Mouse (Mus musculus): ENCODE measurements around the gene Olfml2a. TPM values are rescaled to one million over a fixed set of nuclear protein-coding genes. Genes with fewer than 3 reads are reported as not detected.

Olfml2a gene
- polyA plus RNA-seq, 1 experiment from 2014 or later: 5.1 TPM

DNA sequence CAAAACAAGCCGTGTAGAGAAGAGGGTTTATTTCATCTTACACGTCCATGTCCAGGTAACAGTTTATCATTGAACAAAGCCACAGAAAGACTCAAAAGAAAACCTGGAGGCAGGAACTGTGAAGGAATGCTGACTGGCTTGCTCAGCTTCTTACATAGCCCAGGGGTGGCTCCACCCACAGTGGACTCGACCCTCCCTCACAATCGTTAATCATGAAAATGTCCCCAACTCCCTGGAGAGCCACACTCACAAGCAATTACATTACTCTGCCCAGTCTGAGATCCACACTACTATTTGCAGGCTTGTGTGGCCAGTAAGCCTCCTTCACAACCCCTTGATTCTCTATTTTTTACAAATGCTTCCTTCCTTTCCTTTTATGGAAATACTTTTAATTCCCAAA lies 32.4 kb downstream of the Olfml2a start:
- 38% methylated on average over 4 of the region's 4 CpGs for WGBS
- ATAC-seq (ENCODE audit: extremely low read depth, insufficient number of reproducible peaks, low FRiP score, low TSS enrichment): no peak
- Histone ChIP-seq H3K36me3 (no peaks in the 10 kb centered on the region), H3K9ac (no peak overlapping the region), H3K27me3 (replicated peaks) (no peaks in the 10 kb centered on the region), H3K9me3 (no peaks in the 10 kb centered on the region), H3K4me1 (no peaks in the 10 kb centered on the region), H3K4me3 (no peak overlapping the region), H3K4me2 (no peak overlapping the region), H3K27ac (replicated peaks) (no peak overlapping the region)

DNA sequence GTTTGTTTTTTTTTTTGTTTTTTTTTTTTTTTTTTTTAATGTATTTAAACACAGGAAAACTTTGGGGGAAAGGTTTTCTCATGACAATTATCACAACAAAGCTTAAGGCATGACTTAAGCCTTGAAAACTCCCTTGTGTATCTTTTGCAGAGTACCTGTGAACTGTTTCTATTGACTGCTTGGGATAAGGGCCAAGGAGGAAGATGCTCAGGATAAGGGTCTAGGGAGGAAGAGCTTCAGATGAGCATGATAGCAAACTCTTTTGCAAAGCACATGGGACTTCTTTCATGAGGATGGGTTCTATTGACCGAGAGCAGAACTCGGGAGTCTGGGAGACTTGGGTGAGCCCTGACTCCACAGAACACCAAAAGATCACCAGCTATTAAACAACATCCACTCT lies 37.9 kb downstream of the Olfml2a start:
- H3K27me3 ChIP-seq (replicated peaks): no peaks in the 10 kb centered on the region
- WGBS: 74% methylated on average over 2 of the region's 2 CpGs
- ATAC-seq (ENCODE audit: extremely low read depth, insufficient number of reproducible peaks, low FRiP score, low TSS enrichment): no peak
- no peaks in the 10 kb centered on the region for H3K36me3 ChIP-seq
- no peak overlapping the region for H3K9ac ChIP-seq
- H3K4me2 ChIP-seq: no peak overlapping the region
- no peaks in the 10 kb centered on the region for H3K4me1 ChIP-seq
- no peak overlapping the region for H3K27ac ChIP-seq (replicated peaks)
- no peaks in the 10 kb centered on the region for H3K9me3 ChIP-seq
- H3K4me3 ChIP-seq: no peak overlapping the region

DNA sequence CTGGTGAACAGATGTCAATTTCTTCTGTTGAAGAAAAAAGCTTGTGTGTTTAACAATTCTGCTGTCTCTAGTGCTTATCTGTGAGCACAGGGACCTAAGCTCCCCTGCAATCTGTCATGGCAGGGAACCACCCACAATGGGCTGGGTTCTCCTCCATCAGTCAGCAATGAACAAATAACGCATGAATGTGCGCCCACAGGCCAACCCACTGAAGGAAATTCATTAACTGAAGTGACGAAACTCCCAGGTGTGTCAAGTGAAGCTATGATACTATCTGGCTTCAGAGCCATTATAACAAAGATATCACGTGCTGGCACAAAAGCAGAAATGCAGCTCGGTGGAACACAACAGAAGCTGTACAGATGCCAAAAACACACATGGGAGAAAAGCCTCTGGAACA lies 38.3 kb downstream of the Olfml2a start:
- H3K36me3 ChIP-seq: no peaks in the 10 kb centered on the region
- H3K4me1 ChIP-seq: no peaks in the 10 kb centered on the region
- ATAC-seq (ENCODE audit: extremely low read depth, insufficient number of reproducible peaks, low FRiP score, low TSS enrichment): no peak
- no peak overlapping the region for H3K27ac ChIP-seq (replicated peaks)
- H3K9me3 ChIP-seq: no peaks in the 10 kb centered on the region
- H3K4me3 ChIP-seq: no peak overlapping the region
- no peak overlapping the region for H3K9ac ChIP-seq
- no peaks in the 10 kb centered on the region for H3K27me3 ChIP-seq (replicated peaks)
- 64% methylated on average over 5 of the region's 5 CpGs for WGBS
- H3K4me2 ChIP-seq: no peak overlapping the region

DNA sequence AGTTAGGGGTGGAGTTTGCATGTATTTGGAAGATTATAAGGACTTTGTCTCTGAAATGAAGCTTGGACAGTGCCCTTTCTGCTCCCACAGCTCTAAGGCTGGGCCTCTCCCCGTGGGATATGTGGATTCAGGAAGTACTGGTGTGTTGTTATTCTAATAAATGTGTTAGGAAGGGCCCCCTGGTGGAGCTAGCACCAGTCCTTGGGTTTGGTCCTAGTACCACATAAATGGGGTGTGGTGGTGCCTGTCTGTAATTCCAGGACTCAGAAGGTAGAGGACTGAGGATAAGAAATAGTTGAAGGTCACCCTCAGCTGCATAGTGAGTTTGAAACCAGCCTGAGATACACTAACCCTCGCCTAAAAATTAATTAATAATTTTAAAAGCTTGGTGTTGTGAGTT lies 41.4 kb downstream of the Olfml2a start:
- no peaks in the 10 kb centered on the region for H3K4me1 ChIP-seq
- ATAC-seq (ENCODE audit: extremely low read depth, insufficient number of reproducible peaks, low FRiP score, low TSS enrichment): no peak
- no peaks in the 10 kb centered on the region for H3K36me3 ChIP-seq
- no peak overlapping the region for H3K4me2 ChIP-seq
- 27% methylated on average over 2 of the region's 2 CpGs for WGBS
- no peak overlapping the region for H3K27ac ChIP-seq (replicated peaks)
- no peak overlapping the region for H3K4me3 ChIP-seq
- H3K9me3 ChIP-seq: no peaks in the 10 kb centered on the region
- no peak overlapping the region for H3K9ac ChIP-seq
- peaks cover 6% of the 10 kb centered on the region; the same call in 1 of the 2 replicates for H3K27me3 ChIP-seq (replicated peaks)

DNA sequence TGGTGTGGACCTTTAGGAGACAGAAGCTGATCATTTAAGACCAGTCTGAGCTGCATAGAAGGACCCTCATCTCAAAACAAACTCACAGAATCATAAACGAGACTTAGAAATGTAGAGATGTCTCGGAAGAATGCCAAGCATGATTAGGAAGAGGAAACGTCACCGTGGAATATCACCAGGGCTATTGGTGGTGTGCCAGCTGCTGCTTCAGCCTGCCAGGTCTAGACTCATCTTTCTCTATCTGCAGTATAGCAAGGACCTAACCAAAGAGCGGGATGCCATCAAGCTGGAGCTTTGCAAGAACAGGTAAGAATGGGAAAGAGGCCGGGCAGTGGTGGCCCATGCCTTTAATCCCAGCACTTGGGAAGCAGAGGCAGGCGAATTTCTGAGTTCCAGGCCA lies 41.9 kb downstream of the Olfml2a start:
- no peaks in the 10 kb centered on the region for H3K9me3 ChIP-seq
- no peak for ATAC-seq (ENCODE audit: extremely low read depth, insufficient number of reproducible peaks, low FRiP score, low TSS enrichment)
- H3K4me3 ChIP-seq: no peak overlapping the region
- no peak overlapping the region for H3K4me2 ChIP-seq
- no peak overlapping the region for H3K27ac ChIP-seq (replicated peaks)
- H3K4me1 ChIP-seq: no peaks in the 10 kb centered on the region
- H3K27me3 ChIP-seq (replicated peaks): peaks cover 6% of the 10 kb centered on the region; the same call in 1 of the 2 replicates
- H3K36me3 ChIP-seq: no peaks in the 10 kb centered on the region
- WGBS: 61% methylated on average over 7 of the region's 7 CpGs
- no peak overlapping the region for H3K9ac ChIP-seq

DNA sequence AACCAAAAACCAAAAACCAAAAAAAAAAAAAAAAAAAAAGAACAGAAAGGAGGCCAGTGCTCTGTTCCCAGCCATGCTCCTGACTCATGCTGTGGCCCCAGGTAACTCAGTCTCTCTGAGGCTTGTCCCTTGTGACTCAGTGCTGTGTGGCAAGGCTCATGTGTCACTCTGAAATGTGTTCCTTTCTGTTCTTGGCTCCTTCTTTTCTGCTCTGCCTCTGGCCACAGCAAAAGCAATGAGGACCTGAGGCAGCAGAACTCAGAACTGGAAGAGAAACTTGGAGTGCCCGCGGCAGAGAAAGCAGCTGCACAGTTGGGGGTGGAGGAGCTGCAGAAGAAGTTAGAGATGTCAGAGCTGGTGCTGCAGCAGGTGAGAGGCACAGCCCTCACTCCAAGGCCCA lies 42.4 kb downstream of the Olfml2a start:
- Histone ChIP-seq H3K27me3 (replicated peaks) (peaks cover 6% of the 10 kb centered on the region; the same call in 1 of the 2 replicates), H3K36me3 (no peaks in the 10 kb centered on the region), H3K27ac (replicated peaks) (no peak overlapping the region), H3K4me1 (no peaks in the 10 kb centered on the region), H3K4me3 (no peak overlapping the region), H3K9ac (no peak overlapping the region), H3K9me3 (no peaks in the 10 kb centered on the region), H3K4me2 (no peak overlapping the region)
- no peak for ATAC-seq (ENCODE audit: extremely low read depth, insufficient number of reproducible peaks, low FRiP score, low TSS enrichment)
- 33% methylated on average over 2 of the region's 2 CpGs for WGBS

DNA sequence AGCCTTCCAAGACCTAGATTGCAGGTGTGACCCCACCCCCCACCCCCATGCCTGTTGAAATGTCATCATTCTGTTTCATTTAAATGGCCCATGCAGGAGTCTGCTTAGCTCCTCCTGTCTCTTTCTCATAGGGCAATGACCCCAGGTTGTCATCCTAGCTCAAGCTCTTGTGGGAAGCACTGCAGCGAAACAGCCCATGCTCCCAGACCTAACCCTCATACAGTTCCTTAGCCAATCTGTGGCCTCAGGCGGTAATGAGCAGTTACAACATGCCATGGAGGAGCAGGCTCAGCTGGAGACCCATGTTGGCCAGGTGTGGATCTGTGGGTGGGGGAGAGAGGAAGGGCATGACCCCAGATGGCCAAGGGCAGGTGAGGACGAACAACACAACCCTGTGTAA lies 43.4 kb downstream of the Olfml2a start:
- H3K27ac ChIP-seq (replicated peaks): no peak overlapping the region
- H3K27me3 ChIP-seq (replicated peaks): peaks cover 10% of the 10 kb centered on the region
- no peaks in the 10 kb centered on the region for H3K36me3 ChIP-seq
- no peak overlapping the region for H3K9ac ChIP-seq
- H3K4me2 ChIP-seq: no peak overlapping the region
- H3K4me1 ChIP-seq: no peaks in the 10 kb centered on the region
- ATAC-seq (ENCODE audit: extremely low read depth, insufficient number of reproducible peaks, low FRiP score, low TSS enrichment): no peak
- 74% methylated on average over 3 of the region's 3 CpGs for WGBS
- H3K9me3 ChIP-seq: no peaks in the 10 kb centered on the region
- H3K4me3 ChIP-seq: no peak overlapping the region

DNA sequence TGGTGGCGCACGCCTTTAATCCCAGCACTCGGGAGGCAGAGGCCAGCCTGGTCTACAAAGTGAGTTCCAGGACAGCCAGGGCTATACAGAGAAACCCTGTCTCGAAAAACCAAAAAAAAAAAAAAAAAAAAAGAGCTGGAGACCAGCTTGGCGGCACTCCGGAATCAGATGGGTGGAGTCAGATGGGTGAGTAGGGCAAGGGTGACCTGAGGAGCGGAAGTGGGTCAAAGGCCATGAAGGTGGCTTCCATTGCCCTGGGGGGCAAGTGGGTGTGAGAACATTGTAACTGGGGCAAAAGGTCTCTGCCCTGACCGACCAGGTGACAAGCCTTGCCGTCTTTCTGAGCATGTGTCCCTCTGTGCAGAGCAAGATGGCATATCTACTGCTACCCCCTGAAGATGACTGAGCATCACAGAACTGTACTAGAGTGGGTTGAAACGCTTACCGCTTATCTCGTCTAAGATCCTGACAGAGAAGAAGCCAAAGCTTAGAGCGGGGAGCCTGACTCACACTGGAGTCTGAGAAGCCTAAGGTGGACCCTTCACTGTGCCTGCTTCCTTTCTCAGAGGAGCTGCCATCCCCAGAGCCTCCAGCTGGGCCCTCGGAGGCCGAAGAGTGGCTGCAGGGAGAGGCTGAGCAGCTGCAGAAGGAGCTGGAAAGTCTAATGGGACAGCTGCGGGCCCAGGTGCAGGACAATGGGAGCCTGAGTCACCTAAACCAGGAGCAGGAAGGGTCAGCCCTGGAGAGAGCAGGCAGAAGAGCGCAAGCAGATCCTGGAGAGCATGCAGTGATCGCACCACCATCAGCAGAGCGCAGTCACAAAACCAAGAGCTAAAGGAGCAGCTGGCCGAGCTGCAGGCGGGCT lies 44.4 kb downstream of the Olfml2a start:
- Histone ChIP-seq H3K4me1 (no peaks in the 10 kb centered on the region), H3K9me3 (no peaks in the 10 kb centered on the region), H3K9ac (no peak overlapping the region), H3K4me2 (no peak overlapping the region), H3K4me3 (no peak overlapping the region), H3K36me3 (no peaks in the 10 kb centered on the region), H3K27ac (replicated peaks) (no peak overlapping the region), H3K27me3 (replicated peaks) (peaks cover 10% of the 10 kb centered on the region)
- WGBS: 72% methylated on average over 21 of the region's 21 CpGs
- ATAC-seq (ENCODE audit: extremely low read depth, insufficient number of reproducible peaks, low FRiP score, low TSS enrichment): no peak

DNA sequence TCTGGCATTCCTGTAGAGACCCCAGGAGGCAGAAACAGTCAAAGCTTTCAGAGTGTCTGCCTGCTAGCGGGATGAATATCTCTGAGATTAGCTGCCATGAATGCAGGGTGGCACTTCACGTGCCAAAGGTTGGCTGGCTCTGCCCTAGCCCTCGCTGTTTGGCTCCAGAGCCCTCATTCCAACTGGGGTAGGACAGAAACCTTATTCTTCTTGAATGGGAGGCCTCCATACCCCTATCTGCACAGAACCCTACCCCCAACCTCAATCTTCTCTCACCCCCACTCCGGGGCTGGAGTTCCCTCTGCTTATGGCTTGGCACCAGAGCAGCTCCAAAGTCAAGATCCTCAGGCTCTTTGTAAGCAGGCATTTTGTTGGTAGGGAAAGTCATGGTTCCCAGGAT lies 46.1 kb downstream of the Olfml2a start:
- no peak for ATAC-seq (ENCODE audit: extremely low read depth, insufficient number of reproducible peaks, low FRiP score, low TSS enrichment)
- H3K4me2 ChIP-seq: no peak overlapping the region
- H3K27me3 ChIP-seq (replicated peaks): peaks cover 10% of the 10 kb centered on the region
- no peak overlapping the region for H3K9ac ChIP-seq
- H3K27ac ChIP-seq (replicated peaks): no peak overlapping the region
- H3K4me3 ChIP-seq: no peak overlapping the region
- H3K36me3 ChIP-seq: no peaks in the 10 kb centered on the region
- no peaks in the 10 kb centered on the region for H3K9me3 ChIP-seq
- 58% methylated on average over 4 of the region's 4 CpGs for WGBS
- H3K4me1 ChIP-seq: no peaks in the 10 kb centered on the region

DNA sequence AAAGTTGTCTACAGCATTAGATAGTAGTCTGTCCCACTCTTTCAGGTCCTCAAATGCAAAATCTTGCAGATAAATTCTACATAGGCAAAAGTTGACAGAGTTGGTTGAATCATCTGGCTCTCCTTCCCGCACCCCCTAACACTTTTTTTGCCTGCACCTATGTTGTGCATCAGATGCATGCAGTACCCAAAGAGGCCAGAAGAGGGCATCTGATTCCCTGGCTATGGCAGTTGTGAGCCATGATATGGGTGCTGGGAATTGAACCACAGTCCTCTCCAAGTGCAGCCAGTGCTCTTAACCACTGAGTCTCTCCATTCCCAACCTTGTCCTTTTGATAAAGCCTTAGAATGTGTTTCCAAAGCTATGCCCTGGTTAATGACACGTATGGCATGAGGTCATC lies 51.7 kb downstream of the Olfml2a start:
- H3K36me3 ChIP-seq: no peaks in the 10 kb centered on the region
- H3K27ac ChIP-seq (replicated peaks): no peak overlapping the region
- peaks cover 4% of the 10 kb centered on the region; the same call in 1 of the 2 replicates for H3K27me3 ChIP-seq (replicated peaks)
- no peak overlapping the region for H3K9ac ChIP-seq
- H3K4me2 ChIP-seq: no peak overlapping the region
- ATAC-seq (ENCODE audit: extremely low read depth, insufficient number of reproducible peaks, low FRiP score, low TSS enrichment): no peak
- no peaks in the 10 kb centered on the region for H3K4me1 ChIP-seq
- peaks cover 8% of the 10 kb centered on the region; the same call in 1 of the 2 replicates for H3K9me3 ChIP-seq
- 87% methylated on average over 2 of the region's 2 CpGs for WGBS
- H3K4me3 ChIP-seq: no peak overlapping the region

DNA sequence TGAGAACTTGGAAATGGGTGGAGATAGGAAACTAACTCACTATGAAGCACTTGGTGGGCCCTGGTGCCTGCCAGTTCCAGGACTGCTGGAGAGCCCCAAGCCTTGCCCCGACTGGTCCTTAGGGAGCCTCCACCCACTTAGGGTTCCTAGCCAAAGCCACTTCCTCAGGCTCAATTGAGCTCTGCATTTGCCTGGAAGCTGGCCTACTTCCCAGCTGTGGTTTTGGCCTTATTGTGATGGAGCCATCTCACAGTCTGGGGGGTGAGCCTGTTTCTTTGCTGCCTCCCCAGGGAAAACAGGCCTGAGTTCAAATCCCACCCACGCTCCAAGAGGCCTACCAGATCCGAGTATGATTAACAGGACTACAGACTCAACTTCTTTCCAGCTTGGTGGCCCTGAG lies 54.8 kb downstream of the Olfml2a start:
- 81% methylated on average over 3 of the region's 3 CpGs for WGBS
- Histone ChIP-seq H3K4me1 (no peaks in the 10 kb centered on the region), H3K27ac (replicated peaks) (no peak overlapping the region), H3K36me3 (no peaks in the 10 kb centered on the region), H3K9ac (no peak overlapping the region), H3K4me2 (no peak overlapping the region), H3K9me3 (peaks cover 8% of the 10 kb centered on the region; the same call in 1 of the 2 replicates), H3K27me3 (replicated peaks) (no peaks in the 10 kb centered on the region), H3K4me3 (no peak overlapping the region)
- no peak for ATAC-seq (ENCODE audit: extremely low read depth, insufficient number of reproducible peaks, low FRiP score, low TSS enrichment)

DNA sequence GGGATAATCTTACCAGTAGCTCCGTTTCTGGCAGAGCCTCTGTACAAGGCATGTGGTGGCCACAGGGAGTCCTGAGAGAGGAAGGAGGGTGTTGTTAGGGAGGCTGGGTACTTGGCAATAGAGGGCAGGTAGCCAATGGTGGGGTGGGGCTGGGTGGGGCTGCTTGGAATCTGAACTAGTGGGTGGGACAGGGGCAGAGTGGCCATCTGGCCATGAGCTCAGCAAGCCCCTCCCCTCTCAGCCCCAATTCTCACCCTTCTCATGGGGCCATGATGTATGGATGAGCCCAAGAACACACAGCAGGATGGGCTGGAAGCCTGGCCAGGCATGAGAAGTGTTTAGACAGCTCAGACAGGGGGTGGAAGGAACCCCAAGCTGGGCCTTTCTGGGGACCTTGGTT lies 55.6 kb downstream of the Olfml2a start:
- ATAC-seq (ENCODE audit: extremely low read depth, insufficient number of reproducible peaks, low FRiP score, low TSS enrichment): no peak; the same call in 1 of the 2 replicates
- Histone ChIP-seq H3K9ac (no peak overlapping the region), H3K4me2 (no peak overlapping the region), H3K4me3 (no peak overlapping the region), H3K9me3 (peaks cover 8% of the 10 kb centered on the region; the same call in 1 of the 2 replicates), H3K27me3 (replicated peaks) (no peaks in the 10 kb centered on the region), H3K4me1 (0 out of 2 replicates have a peak, but pooled peaks cover 3% of the 10 kb centered on the region), H3K36me3 (no peaks in the 10 kb centered on the region), H3K27ac (replicated peaks) (no peak overlapping the region)
- WGBS: 22% methylated on average over 1 of the region's 1 CpGs
